Mouse (Mus musculus) C2C12 (cell line): ENCODE data around the gene Ccn6.

Source experiments
- CTCF ChIP-seq: IDR thresholded peaks from one replicate; pipeline ENCODE4 v1.5.1; 2011; ENCODE audit not compliant: control insufficient read depth, insufficient read depth, insufficient read length
- MAX ChIP-seq: IDR thresholded peaks from one replicate; pipeline ENCODE4 v1.6.1; 2011; ENCODE audit warnings: mild to moderate bottlenecking, control low read depth
- MYOG ChIP-seq: IDR thresholded peaks from one replicate; pipeline ENCODE4 v1.6.1; 2011; ENCODE audit not compliant: control insufficient read depth, insufficient read length; ENCODE audit errors: extremely low read depth
- USF1 ChIP-seq: IDR thresholded peaks from one replicate; pipeline ENCODE4 v1.6.1; 2011; ENCODE audit warnings: low read depth, mild to moderate bottlenecking, control low read depth, moderate library complexity

- TF ChIP-seq MAX (no peak), CTCF (no peak), USF1 (no peak), MYOG (no peak)
These were observed 4.0 kb upstream of the Ccn6 start for GRCm38 (mm10) chr10:39167611-39168010.
